Mouse (Mus musculus): ENCODE results near the gene Pdpk1. TPM values are rescaled to one million over a fixed set of nuclear protein-coding genes. Genes with fewer than 3 reads are reported as not detected.

Pdpk1 gene
- 10 to 100 TPM; 54.4 to 57.5 TPM for total RNA-seq (2021)
- long read RNA-seq, experiment 1, full-length matches to known transcripts: 3 of 5 reads
- long read RNA-seq, experiment 1, partial matches to known transcripts: 0 of 5 reads
- long read RNA-seq, experiment 1, other reads (novel, unspliced or antisense): 2 of 5 reads
- long read RNA-seq, experiment 2, full-length matches to known transcripts: 20 of 40 reads
- long read RNA-seq, experiment 2, partial matches to known transcripts: 1 of 40 reads
- long read RNA-seq, experiment 2, other reads (novel, unspliced or antisense): 19 of 40 reads

DNA sequence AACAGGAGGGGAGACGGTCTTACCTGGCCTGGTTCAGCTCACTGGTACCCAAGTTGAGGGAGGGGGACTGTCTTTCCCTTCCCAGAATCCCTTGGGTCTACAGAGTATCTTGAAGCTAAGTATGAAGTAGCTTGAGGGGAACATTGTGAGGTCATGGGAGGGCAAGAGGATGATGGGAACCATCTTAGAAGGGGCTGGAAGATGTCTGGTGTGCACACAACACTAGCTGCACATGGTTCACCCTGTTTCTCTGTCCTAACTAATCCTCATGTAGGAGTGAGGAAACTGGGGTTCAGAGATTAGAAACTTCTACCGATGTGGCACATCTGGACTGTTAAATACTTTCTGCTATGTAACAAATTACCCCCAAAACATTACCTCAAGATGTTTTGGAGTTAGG is at the start of gene Pdpk1:
Gene Pdpk1 (minus strand): TSS at position 101 of the 400 bp plus-strand sequence.
- DNase-seq (ENCODE audit: low spot score in 2 of 2): no peak

DNA sequence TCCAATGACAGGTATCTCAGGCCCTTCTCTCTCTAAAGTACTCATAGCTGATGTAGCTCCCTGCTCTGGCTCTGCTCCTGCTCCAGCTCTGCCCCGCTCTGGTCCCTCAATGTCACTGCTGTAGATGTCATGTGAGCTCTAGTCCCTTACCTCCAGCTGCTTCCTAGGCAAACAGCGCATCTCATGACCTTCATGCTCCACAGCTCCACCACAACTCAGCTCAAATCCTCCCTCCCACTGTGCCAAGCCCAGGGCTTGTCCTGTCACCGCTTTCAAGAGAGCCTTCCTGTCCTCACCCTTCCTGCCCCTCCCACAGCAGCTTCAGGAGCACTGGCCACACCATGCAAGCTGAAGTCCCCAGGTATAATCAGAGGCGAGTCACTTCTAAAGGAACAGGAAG is 49.0 kb upstream of the Pdpk1 start:
- DNase-seq (ENCODE audit: low spot score in 2 of 2): no peak

DNA sequence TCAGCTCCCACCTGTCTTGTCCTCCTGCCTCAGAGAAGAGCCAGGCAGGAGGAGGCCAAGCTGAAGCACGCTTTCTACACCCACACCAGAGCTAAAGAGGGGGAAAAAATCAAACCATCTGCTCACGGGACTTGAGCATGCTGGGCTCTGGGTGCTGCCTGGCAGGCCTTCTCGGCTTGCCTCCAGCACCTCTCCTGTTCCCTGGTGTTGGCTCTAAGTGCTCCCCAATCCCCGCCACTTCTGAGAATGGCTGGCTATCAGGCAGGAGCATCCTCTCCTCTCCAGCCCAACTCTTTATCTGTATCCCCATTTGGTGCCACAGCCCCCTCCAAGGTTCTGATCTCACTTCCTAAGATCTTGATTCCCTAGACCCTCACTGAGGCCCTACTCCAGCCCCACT is 48.5 kb upstream of the Pdpk1 start:
- DNase-seq (ENCODE audit: low spot score in 2 of 2): no peak

DNA sequence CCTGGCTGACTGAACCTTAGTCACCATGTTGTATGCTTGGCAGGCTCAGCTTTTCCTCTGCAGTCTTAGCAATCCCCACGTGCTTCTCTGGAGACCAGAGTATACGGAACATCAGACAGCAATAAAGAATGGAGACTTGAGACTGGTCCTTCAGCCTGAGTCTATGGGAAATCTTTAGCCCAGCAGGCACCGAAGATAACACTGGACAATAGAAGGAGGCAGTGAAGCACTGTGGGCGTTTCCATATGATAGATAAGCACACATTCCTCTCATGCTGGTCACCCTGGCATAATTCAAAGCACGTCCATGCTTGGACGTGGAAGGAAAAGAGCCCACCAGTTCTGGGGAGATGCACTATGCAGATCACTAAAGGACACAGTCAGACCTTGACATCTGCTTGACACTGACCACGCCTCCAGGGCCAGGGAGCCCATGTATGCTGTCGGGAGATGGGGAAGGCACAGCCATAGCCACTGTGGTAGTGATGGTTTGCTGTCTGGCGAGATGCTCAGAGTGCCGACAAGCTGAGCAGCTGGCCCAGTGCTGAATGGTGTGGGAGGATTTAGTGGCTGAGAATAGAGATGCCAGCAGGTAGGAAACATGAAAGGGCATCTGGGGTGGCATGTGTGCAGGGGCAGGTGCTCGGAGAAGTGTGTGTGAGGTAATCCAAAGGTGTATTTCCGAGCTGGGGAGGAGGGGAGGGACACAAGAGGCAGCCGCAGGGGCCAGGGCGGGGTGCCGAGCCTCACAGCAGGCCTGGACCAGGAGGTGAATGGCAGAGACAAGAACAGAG is 46.5 kb upstream of the Pdpk1 start:
- no peak for DNase-seq (ENCODE audit: low spot score in 2 of 2)

DNA sequence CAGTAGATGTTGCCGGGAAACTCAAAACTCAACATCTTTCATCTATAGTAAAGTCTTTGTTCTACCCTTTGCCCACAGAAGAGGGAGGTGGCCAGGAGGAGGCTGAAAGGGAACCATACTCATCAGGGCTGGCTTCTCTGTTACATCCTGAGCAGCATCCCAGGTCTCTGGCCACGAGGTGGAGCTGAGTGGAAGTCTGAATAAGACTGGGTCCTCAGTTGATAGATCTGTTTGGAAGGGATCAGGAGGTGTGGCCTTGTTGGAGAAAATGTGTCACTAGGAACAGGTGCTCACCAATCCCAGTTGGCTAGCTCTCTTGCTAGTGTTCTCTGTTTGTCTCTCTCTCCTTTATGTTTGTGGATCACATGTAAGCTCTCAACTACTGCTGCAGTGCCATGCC is 44.6 kb upstream of the Pdpk1 start:
- no peak for DNase-seq (ENCODE audit: low spot score in 2 of 2)

DNA sequence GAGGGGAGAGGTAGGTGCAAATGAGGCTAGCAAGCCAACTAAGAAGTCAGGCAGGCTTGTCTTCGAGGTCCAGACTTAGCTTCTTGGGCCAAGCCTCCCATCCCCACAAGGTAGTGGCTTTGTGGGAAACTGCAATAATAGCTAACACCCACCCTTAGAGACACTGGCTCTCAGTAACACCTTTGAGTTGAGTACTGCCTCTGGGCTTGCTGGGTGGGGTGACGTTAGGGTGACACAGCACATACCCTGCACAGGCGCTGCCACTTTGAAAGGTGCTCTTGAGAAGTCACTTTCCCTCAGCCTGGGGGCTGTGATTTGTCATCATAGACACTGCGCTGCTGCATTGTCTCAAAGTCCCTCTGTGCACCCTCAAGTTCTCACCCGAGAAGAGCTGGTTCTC is 43.0 kb upstream of the Pdpk1 start:
- DNase-seq (ENCODE audit: low spot score in 2 of 2): no peak

DNA sequence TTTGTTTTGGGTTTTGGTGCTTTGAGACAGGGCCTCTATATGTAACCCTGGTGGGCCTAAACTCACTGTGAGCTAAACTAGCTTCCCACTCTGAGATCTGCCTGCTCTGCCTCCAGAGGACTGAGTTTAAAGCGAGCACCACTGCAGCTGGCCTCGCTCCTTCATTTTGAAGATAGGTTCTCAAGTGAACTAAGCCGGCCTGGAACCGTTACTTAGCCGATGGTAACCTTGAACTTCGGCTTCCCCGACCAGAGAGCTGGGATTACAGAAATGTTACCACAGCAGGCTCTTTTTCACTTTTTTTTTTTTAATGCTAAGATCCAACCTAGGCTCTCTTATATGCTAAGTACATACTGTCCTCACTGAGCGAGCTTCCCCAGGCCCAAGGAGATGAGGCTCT is 42.5 kb upstream of the Pdpk1 start:
- no peak for DNase-seq (ENCODE audit: low spot score in 2 of 2)

DNA sequence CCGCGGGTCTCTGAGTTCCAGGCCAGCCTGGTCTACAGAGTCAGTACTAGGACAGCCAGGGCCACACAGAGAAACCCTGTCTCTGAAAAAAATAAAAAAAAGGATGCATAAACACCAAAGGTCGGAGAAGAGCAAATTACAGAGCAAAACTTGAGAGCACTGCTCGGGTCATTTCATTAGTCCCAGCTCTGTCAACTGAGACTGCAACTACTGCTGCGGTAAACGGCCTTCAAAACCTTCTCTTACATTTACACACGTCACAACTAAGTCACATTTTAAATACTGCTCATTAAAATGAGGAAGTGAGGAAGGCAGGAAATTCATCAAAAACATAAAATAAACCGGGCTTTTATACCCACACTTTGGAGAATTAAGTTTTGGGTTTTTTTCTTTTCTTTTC is 42.1 kb upstream of the Pdpk1 start:
- no peak for DNase-seq (ENCODE audit: low spot score in 2 of 2)

DNA sequence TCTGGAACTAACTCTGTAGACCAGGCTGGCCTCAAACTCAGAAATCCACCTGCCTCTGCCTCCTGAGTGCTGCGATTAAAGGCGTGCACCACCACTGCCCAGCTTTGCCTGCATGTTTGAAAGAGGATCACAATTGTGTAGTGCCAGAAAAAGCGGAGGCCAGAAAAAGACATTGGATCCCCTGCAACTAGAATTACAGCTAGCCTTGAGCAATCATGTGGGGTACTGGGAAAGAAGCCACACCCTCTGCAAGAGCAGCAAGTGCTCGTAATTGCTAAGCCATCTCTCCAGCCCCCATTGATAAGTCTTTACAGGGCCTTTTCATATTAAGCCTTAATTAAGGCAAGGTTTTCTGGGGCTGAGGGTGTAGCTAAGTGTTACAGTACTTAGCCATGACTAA is 40.8 kb upstream of the Pdpk1 start:
- no peak for DNase-seq (ENCODE audit: low spot score in 2 of 2)

DNA sequence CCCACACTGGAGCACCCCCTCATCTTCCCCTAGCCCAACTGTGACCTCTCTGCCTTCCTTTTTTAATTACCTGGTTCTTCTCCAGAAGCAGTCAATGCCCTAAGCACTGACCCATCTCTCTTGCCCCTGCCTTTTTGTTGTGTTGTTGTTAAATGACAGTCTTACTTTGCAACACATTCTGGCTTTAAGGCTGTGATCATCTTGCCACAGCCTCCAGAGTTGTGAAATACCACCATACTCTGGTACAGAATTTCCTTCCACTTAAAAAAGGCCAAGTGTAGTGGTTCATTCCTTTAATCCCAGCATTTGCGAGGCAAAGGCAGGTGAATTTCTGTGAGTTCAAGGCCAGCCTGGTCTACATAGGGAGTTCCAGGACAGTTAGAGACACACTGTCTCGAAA is 40.2 kb upstream of the Pdpk1 start:
- no peak for DNase-seq (ENCODE audit: low spot score in 2 of 2)

DNA sequence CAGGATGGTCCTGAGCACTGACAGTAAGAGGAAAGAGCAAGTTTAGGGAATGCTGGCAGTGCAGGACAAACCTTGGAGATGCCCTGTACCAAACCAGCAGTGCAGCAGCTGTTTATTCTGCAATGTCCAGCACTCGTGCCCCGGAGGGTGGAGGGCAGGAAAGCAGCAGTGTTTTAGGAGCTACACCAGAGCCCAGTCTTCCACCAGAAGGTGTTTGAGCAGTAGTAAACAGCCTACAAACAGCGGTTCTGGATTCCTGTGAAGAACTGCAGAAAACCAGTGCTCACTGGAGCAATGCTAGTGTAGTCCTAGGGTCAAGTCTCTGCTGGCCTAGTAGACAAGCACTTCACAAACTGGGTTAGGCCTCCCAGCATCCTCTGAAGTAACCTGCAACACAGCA is 23.5 kb upstream of the Pdpk1 start:
- no peak for DNase-seq (ENCODE audit: low spot score in 2 of 2)

DNA sequence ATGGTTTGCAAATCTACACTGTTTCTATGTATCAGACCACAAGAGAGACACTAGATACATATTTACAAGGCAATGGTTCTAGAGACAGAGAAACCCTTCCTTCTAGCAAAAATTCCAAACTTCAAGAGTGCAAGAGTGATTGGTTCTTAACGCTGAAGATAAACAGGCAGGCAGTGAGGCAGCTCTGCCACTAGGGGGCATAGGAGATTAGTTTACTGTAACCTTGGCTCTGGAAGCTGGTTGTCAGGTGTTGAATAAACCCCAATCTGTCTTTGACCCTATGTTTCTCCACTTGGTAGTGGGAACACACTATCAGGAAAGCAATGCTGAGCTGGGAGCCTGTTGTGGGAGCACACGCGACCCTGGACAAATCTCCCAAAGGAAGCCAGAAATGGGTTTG is 22.7 kb upstream of the Pdpk1 start:
- DNase-seq (ENCODE audit: low spot score in 2 of 2): peak; percentile 56 to 64

DNA sequence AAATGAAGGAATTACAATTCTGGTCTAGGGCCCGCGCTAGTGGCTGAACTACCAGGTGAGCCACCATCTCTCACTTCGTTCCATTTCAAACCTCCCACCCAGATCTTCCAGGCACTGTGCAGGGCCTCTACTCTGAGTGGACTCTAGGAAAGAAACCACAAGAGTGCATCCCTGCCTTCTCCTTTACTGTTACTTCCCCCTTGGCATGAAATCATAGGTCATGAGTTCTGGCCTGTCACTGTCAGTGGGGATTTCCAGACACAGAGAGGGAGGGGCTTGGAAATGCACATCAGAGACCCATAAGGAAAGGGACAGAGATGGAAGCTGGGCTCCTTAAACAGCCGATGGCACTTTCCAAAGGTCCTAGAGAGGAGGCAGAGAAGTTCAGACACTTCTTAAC is 21.0 kb upstream of the Pdpk1 start:
- DNase-seq (ENCODE audit: low spot score in 2 of 2): no peak

DNA sequence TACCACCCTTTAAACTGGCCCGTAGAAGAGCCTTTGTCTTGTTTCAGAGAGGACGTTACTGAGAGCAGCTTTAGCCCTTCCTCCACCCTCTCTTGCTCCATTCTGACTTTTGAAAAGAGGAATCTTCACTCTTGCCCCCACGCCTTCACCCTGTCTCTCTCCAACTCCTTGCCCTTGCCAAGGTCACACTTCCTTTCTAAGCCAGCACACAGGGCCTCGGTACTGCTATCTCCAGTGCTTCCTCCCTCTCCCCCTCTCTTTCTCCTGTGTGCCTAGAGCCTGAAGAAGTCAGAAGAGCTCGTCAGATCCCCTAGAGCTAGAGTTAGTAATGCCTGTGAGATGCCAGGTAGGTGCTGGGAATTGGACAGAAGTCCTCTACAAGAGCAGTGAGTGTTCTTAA is 20.0 kb upstream of the Pdpk1 start:
- DNase-seq (ENCODE audit: low spot score in 2 of 2): no peak

DNA sequence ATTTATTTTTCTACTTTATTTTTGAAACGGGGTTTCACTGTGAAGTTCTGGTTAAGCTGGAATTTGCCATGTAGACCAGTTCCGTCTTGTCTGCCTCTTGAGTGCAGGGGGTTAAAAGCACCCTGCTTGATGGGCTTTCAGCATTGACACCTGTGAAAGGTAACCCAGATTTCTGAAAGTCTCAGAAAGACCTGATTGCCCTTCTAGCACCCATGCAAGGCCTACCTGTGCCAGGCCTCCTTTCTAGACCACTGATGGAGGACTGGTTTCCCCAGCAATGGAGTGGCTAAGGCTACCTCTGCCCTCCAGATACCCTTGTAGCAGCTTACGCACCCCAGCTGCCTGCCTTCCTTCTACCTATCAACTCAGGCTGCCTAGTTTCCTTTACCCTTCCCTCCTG is 19.4 kb upstream of the Pdpk1 start:
- no peak for DNase-seq (ENCODE audit: low spot score in 2 of 2)

DNA sequence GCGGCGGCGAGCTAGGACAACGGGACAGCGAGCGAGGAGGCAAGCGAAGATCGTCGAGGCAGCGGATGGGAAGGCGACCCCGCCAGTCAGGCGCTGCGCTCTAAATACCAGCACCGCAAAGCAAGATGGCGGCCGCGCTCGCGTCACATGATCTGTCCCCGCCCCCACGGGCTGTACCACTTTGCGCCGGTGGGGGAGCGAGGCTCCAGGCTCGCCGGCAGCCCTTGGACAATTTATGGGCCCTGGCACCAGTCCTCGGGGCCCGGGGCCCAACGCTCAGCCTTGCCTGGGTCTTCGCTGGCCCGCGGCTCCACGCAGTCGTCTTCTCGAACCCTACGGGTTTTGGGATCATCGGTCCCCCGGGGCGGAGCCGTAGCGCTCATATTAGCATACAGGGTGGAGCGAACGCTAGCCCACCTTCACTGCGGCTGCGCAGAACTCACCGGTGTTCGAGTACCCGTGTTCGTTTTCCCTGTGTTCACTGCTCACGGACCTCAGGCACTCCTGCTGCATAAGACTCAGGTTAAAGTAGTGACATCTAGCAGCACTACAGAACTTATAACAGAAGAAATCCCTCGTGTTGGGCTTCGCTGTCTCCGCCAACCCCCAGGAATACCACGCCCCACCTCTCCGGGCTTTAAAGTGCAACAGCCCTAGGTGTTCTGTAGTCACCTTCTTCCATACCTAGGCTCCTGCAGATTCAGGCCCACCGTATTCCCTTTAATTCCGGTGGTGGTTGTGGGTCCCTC is 18.8 kb upstream of the Pdpk1 start, which contains the start of gene Atp6v0c:
Gene Atp6v0c (minus strand): TSS at position 386 of the 749 bp plus-strand sequence.
- peak; percentile 92 for DNase-seq (ENCODE audit: low spot score in 2 of 2)

DNA sequence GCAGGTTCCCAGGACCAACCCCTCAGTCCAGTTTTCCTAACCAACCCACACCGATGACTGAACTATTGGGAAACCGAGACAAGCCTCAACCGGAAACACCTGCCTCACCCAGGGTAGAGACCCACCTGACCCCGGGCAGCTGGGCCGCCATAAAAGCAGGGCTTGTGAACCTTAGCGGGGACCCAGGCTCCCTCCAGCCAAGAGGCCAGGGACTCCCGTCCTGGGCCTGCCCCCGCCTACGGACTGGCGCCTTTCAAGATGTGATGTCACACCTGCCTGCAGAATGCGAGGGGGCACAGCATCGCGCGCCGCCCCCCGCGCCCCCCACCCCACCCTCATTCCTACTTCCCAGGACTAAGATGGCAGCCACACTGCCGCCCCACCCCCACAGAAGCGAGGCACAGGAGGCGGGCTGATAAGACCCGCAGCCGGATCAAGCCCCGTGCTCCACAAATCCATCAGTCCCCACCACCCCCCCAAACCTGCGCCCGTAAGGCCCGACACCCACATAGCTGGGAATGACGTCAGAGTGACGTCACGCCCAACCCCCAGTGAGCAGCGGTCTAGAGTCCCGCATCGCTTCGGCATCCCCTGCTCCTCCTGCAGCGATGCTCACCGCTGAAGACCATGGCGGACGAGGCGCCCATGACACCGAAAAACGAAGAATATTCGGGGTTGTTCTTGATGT is 18.0 kb upstream of the Pdpk1 start:
- DNase-seq (ENCODE audit: low spot score in 2 of 2): peak; percentile 56 to 71

DNA sequence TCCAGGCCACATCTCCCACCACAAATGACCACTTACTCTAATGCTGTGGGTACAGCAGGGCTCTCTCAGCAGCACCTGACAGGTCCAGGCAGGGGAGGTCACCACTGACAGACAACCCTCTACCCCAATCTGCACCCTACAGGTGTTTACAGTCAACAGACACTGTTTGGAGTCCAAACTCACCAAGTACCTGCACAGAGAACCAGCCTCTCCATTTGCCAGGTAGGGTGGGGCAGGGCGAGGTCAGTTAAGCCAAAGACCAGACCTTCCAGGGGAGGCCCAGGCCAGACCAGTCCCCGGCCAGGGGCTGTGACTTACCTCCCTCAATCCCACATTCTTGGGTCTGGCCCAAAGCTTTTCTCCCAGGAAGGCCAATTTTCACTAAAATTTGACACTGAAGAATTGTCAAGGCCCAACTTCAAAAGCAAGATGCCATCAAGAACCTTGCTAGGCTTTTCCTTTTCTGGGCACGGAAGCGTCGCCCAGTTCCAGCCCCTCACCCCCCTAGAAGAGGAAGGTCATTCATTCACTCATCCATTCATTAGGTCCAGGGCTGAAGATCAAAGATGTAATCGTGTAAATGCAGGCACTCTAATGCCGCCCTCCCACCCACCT is 17.3 kb upstream of the Pdpk1 start:
- no peak for DNase-seq (ENCODE audit: low spot score in 2 of 2)

DNA sequence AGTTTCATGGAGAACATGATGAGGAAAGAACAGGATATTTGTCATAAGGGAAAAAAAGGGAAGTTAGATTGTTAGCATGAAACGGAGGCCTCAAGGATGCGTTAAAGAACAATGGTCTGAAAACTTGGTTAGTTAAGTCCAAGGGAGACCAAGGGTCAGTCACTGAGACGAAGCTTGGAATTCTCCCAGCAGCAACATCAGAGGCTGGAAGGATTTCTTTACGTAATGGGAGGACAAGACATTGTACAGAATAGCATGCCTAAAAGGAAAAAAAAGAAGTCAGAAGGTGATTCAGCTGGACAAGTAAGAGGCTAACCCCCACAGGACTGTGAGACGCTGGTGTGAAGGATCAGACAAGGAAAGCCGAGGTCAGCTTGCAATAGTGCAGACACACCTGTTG is 16.4 kb upstream of the Pdpk1 start:
- DNase-seq (ENCODE audit: low spot score in 2 of 2): no peak

DNA sequence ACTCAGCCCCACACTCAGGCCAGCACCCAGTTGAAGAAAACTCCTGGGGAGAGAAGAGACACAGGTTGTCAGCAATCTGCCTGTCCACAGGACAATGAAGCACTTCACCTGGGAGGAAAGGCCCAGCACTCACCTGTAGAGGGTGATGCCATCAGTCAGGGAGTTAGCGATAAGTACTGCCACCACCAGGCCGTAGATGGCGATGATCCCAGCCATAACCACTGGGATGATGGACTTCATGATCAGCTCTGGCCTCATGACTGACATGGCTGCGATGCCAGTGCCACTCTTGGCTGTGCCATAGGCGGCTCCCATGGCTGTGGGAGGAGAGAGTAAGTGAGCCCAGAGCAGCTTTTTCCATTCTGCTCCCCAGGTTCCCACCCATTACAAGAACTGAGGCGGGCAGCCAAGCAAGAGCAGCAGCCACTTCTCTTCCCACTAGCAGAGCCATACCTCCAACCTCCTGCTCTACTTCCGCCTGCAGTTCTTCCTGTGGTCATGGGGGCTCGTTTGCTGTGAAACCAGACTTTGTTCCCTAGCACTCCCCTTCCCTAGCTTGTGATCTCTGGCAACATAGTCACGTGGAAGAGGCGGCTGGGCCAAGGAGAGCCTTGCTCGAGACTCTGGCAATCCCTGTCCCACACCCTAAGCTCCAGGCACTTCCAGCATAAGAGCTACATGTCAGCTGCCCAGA is 14.0 kb upstream of the Pdpk1 start:
- no peak for DNase-seq (ENCODE audit: low spot score in 2 of 2)

All from adrenal gland, adult 18-20 months (tissue).